Mouse (Mus musculus): Measurements from ENCODE around the gene Paqr9. TPM values are rescaled to one million over a fixed set of nuclear protein-coding genes. Genes with fewer than 3 reads are reported as not detected.

Paqr9 gene
- polyA plus RNA-seq, 1 experiment from 2014 or later = 1.9 TPM

DNA sequence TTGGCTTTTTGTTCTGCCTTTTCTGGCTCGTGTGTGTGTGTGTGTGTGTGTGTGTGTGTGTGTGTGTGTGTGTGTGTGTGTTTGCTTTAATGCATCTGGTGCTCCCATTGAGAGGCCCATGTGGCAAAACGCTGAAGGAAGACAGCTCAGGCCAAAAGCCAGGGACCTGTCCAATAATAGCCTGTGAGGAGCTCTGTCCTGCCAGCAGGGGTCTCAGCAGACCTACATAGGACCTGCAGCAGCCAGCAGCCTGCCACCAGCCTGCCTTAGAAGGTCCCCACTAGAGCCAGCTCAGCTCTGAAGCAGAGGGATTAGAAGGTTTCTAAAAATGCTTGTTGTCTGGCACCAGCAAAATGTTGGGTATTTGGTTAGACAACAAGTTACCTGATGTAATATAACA is 33.5 kb upstream of the Paqr9 start:
- H3K4me3 ChIP-seq (replicated peaks) = no peak overlapping the region
- H3K9ac ChIP-seq (replicated peaks) = no peak overlapping the region
- no peaks in the 10 kb centered on the region for H3K27me3 ChIP-seq
- H3K4me2 ChIP-seq (replicated peaks) = no peak overlapping the region
- no peak overlapping the region for H3K27ac ChIP-seq
- WGBS = 17% methylated on average over 2 of the region's 2 CpGs
- H3K4me1 ChIP-seq (replicated peaks) = no peaks in the 10 kb centered on the region
- no peaks in the 10 kb centered on the region for H3K36me3 ChIP-seq
- no peaks in the 10 kb centered on the region for H3K9me3 ChIP-seq
- ATAC-seq = peak; percentile 73

DNA sequence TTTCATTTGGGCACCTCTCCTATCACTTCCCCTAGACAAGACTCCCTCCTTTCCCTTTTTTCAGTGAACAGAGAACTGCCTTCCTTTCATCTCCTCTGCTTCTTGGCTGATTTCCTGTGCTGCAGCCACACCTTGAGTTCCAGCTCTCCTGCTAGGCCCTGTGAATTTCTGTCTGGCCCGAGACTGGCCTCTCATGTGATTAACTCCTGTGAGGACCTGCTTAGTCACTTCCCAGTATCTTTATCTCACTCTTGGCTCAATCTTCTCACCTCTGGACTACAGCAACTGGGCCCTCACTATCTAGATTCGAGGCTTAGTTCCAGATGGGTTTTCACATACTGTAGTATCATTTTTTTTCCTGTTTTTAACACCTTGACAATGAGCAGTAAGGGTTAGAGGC is 31.8 kb upstream of the Paqr9 start:
- 59% methylated on average over 2 of the region's 2 CpGs for WGBS

DNA sequence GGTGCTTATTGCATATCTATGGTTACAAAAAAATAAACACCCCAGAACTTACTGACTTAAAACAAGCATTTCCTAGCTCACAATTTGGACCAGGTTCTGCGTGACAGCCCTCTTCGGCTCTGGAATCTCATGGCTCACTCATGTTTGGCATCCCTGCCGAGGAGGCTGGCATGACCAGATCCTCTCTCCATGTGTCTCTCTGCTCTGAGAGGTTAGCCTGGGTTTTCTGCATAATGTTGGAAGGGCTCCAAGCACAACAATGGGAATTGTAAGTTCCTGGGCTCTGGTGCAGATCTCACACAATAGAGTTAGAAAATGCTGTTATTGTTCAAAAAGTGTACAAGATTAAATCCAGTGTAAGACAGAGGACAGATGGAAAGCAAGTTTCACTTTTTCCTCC is 28.3 kb upstream of the Paqr9 start:
- H3K4me2 ChIP-seq (replicated peaks) = no peak overlapping the region
- H3K9ac ChIP-seq (replicated peaks) = no peak overlapping the region
- no peak overlapping the region for H3K27ac ChIP-seq
- H3K9me3 ChIP-seq = no peaks in the 10 kb centered on the region
- no peak for ATAC-seq
- WGBS = 48% methylated on average over 3 of the region's 3 CpGs
- no peaks in the 10 kb centered on the region for H3K36me3 ChIP-seq
- H3K4me1 ChIP-seq (replicated peaks) = no peaks in the 10 kb centered on the region
- no peaks in the 10 kb centered on the region for H3K27me3 ChIP-seq
- no peak overlapping the region for H3K4me3 ChIP-seq (replicated peaks)

More for the DNA sequence above, 31.8 kb upstream of the Paqr9 start:
- H3K9ac ChIP-seq (replicated peaks) = no peak overlapping the region
- no peak overlapping the region for H3K4me2 ChIP-seq (replicated peaks)
- H3K4me3 ChIP-seq (replicated peaks) = no peak overlapping the region
- H3K36me3 ChIP-seq = no peaks in the 10 kb centered on the region
- no peak for ATAC-seq
- H3K27ac ChIP-seq = no peak overlapping the region
- no peaks in the 10 kb centered on the region for H3K27me3 ChIP-seq
- H3K4me1 ChIP-seq (replicated peaks) = no peaks in the 10 kb centered on the region
- no peaks in the 10 kb centered on the region for H3K9me3 ChIP-seq

DNA sequence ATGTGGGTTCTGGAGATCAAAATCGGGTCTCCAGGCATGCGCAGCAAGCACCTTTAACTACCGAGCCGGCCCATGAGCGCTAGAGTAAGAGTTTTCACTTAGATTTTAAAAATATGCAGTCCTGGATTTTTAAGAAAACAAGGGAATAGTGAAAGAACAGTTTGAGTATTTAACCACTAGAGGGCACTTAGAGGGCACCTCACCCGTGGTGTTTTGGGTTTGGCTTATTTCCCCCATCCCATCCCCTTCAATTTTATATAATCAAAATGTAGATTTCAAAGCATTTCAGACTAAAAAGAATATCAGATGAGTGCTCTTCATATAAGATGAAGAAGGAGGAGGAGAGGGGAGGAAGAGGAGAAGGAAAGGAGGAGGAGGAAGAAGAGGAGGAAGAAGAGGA is 25.6 kb upstream of the Paqr9 start:
- H3K9ac ChIP-seq (replicated peaks) = no peak overlapping the region
- no peaks in the 10 kb centered on the region for H3K27me3 ChIP-seq
- H3K9me3 ChIP-seq = no peaks in the 10 kb centered on the region
- WGBS = 48% methylated on average over 6 of the region's 6 CpGs
- H3K4me2 ChIP-seq (replicated peaks) = no peak overlapping the region
- no peak overlapping the region for H3K27ac ChIP-seq
- H3K36me3 ChIP-seq = no peaks in the 10 kb centered on the region
- no peak overlapping the region for H3K4me3 ChIP-seq (replicated peaks)
- no peaks in the 10 kb centered on the region for H3K4me1 ChIP-seq (replicated peaks)
- no peak for ATAC-seq

DNA sequence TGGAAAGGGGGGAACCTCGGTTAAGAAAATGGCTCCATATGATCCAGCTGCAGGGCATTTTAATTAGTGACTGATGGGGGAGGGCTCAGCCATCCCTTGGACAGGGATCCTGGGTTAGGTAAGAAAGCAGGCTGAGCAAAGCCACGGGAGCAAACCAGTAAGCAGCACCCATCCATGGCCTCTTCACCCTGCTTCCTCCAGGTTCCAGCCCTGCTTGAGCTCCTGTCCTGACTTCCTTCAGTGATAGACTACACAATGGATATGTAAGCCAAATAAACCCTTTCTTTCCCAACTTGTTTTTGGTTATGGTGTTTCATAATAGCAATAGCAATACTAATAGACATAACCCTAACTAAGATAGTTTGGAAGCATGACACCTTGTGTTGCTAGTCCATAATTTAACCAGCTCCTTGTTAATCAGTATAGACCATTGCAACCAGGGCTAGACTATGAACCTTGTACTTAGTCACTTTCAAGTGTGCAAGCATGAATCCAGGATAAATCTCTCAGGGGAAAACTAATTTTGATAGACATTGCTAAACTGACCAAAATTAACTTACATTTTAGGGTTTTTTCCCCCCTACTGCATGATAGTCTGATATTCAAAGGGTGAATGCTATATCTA is 20.2 kb upstream of the Paqr9 start:
- H3K27ac ChIP-seq = no peak overlapping the region
- H3K36me3 ChIP-seq = no peaks in the 10 kb centered on the region
- H3K4me3 ChIP-seq (replicated peaks) = no peak overlapping the region
- ATAC-seq = no peak
- no peak overlapping the region for H3K4me2 ChIP-seq (replicated peaks)
- no peaks in the 10 kb centered on the region for H3K9me3 ChIP-seq
- no peaks in the 10 kb centered on the region for H3K27me3 ChIP-seq
- WGBS = 65% methylated on average over 2 of the region's 2 CpGs
- no peak overlapping the region for H3K9ac ChIP-seq (replicated peaks)
- H3K4me1 ChIP-seq (replicated peaks) = no peaks in the 10 kb centered on the region

DNA sequence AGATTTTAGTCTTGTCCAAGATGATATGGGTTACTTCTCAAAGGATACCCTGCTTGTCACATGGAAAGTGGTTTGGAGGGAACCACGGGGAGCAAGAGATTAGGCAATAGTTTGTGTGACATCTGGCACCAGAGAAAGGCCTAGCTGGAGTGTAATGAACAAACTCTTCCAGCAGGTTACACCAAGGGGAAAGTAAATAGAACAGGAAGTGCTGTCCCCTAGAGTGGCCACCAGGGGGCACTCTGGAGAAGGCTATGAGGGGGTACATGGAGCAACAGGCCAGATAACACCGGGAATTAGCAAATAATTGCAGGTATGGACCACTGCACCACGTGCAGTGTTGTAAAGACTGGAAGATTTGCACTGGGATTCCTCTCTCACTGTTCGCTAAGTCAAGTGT is 19.0 kb upstream of the Paqr9 start:
- no peak for ATAC-seq
- WGBS = 66% methylated on average over 4 of the region's 4 CpGs
- H3K27me3 ChIP-seq = no peaks in the 10 kb centered on the region

DNA sequence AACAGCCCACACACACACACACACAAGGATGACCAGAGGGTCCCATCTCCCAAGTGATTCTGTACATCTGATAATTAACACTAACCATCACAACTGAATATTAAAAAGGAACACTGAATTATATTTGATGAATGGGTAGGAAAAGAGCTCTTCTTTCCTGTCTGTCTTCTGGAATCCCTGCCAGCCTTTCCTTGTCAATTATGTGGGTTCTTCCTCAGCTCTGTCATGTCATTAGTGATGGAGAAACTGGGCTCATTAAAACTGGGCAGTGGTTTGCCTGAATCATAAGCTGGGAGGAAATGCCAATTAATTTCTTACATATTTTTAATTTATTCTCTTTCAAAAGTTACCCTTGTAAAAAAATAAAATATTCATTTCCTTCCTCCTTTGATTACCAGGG is 18.2 kb upstream of the Paqr9 start:
- Histone ChIP-seq H3K27me3 (no peaks in the 10 kb centered on the region), H3K36me3 (no peaks in the 10 kb centered on the region), H3K9me3 (no peaks in the 10 kb centered on the region), H3K4me3 (replicated peaks) (no peak overlapping the region), H3K4me2 (replicated peaks) (no peak overlapping the region), H3K4me1 (replicated peaks) (no peaks in the 10 kb centered on the region), H3K9ac (replicated peaks) (no peak overlapping the region), H3K27ac (no peak overlapping the region)
- ATAC-seq = no peak

More for the DNA sequence above, 19.0 kb upstream of the Paqr9 start:
- Histone ChIP-seq H3K4me2 (replicated peaks) (no peak overlapping the region), H3K36me3 (no peaks in the 10 kb centered on the region), H3K9ac (replicated peaks) (no peak overlapping the region), H3K27ac (no peak overlapping the region), H3K4me1 (replicated peaks) (no peaks in the 10 kb centered on the region), H3K9me3 (no peaks in the 10 kb centered on the region), H3K4me3 (replicated peaks) (no peak overlapping the region)

DNA sequence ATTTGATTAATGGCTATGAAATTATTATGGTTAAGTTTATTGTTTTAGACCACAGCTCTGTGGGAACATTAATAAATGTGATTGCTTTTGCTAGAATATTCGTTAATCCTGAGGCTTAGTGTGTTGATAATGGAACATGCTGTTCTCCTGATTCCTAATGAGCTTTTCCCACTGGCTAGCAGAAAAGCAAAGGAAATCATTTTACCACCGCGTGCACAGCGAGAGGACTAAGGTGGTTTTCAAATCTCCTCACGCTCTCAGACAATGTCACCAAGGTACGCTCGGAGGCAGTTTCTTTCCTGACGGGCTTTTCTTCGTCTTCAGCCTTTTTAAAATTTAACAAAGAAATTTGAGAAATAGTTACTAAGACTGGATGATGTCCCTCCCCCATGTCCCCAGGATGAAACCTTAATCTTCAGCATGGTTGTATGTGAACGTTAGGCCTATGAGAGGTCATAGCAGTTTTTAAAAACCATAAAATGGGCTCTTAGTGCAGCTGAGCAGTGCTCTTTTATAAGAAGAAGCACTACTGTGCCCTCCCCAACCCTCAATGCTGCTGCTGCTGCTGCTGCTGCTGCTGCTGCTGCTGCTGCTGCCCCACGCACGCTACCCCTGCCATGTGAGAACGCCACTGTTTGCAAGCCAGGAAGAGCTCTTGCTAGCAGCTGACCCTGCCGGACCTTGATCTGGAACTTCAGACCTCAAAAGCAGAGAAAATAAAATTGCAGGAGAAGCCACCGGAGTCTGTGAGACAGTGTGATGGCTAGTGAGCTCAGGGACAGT is 17.6 kb upstream of the Paqr9 start:
- WGBS = 64% methylated on average over 15 of the region's 15 CpGs
- Histone ChIP-seq H3K36me3 (no peaks in the 10 kb centered on the region), H3K27ac (peak overlapping the region; percentile 52), H3K9me3 (no peaks in the 10 kb centered on the region), H3K4me1 (replicated peaks) (no peaks in the 10 kb centered on the region), H3K4me3 (replicated peaks) (no peak overlapping the region), H3K9ac (replicated peaks) (no peak overlapping the region; the same call in 1 of the 2 replicates), H3K4me2 (replicated peaks) (no peak overlapping the region), H3K27me3 (no peaks in the 10 kb centered on the region)
- 0 out of 2 replicates have a peak, but pooled peaks have one; percentile 51 for ATAC-seq

DNA sequence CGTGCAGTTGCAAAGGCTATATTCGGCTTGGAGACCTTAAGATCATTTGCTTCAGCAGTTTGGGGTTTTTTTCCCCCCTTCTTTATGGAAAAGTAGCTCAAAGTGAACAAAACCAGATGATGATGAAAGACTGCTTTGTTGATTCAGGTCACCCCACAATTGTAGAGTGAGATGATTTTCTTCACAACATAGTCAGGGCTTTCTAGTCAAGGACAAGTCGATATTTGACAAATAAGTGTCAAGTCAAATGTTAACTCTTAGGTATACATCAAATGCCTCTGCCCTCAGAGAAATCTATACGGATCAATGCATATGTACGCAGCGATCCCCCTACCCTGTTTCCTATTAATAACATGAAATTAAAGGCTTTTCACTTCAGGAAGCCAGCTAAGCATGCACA is 17.0 kb upstream of the Paqr9 start:
- Histone ChIP-seq H3K9me3 (no peaks in the 10 kb centered on the region), H3K27me3 (no peaks in the 10 kb centered on the region), H3K36me3 (no peaks in the 10 kb centered on the region), H3K4me2 (replicated peaks) (no peak overlapping the region), H3K9ac (replicated peaks) (no peak overlapping the region), H3K4me3 (replicated peaks) (no peak overlapping the region), H3K4me1 (replicated peaks) (no peaks in the 10 kb centered on the region), H3K27ac (peak overlapping the region; percentile 52; the same call in 1 of the 2 replicates)
- ATAC-seq = no peak
- 80% methylated on average over 6 of the region's 6 CpGs for WGBS

DNA sequence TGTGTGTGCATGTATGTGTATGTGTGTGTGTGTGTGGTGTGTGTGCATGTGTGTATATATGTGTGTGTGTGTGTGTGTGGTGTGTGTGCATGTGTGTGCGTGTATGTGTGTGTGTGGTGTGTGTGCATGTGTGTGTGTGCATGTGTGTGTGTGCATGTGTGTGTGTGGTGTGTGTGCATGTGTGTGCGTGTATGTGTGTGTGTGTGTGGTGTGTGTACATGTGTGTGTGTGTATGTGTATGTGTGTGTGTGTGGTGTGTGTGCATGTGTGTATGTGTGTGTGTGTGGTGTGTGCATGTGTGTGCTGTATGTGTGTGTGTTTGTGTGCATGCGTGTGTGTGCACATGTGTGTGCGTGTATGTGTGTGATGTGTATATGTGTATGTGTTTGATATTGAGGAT is 14.9 kb upstream of the Paqr9 start:
- H3K36me3 ChIP-seq = no peaks in the 10 kb centered on the region
- 99% methylated on average over 4 of the region's 4 CpGs for WGBS
- no peaks in the 10 kb centered on the region for H3K4me1 ChIP-seq (replicated peaks)
- H3K27me3 ChIP-seq = no peaks in the 10 kb centered on the region
- H3K9me3 ChIP-seq = no peaks in the 10 kb centered on the region
- no peak overlapping the region for H3K4me2 ChIP-seq (replicated peaks)
- H3K27ac ChIP-seq = no peak overlapping the region
- H3K9ac ChIP-seq (replicated peaks) = no peak overlapping the region
- ATAC-seq = no peak
- H3K4me3 ChIP-seq (replicated peaks) = no peak overlapping the region

DNA sequence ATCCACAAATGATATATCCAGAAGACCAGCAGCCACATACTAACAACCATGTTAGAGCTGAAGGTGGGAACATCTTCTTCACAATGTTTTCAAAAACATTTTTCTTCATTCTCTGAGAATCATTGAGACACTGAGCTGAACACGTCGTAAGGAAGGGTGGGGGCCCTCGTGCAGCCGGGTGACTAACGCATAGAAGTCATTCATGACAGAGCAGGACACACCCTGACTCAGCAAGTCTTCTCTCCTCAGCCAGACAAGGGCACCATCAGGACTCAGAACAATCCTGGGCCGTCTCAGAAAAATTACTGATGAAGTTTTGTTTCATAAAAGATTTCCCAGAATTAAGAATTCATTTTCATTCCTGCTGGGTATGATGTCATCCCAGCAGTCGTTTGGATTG is 12.8 kb upstream of the Paqr9 start:
- H3K9ac ChIP-seq (replicated peaks) = no peak overlapping the region
- no peak overlapping the region for H3K4me2 ChIP-seq (replicated peaks)
- no peaks in the 10 kb centered on the region for H3K36me3 ChIP-seq
- no peak overlapping the region for H3K27ac ChIP-seq
- H3K4me1 ChIP-seq (replicated peaks) = no peaks in the 10 kb centered on the region
- no peaks in the 10 kb centered on the region for H3K27me3 ChIP-seq
- no peak overlapping the region for H3K4me3 ChIP-seq (replicated peaks)
- H3K9me3 ChIP-seq = no peaks in the 10 kb centered on the region
- 65% methylated on average over 7 of the region's 7 CpGs for WGBS
- ATAC-seq = no peak

DNA sequence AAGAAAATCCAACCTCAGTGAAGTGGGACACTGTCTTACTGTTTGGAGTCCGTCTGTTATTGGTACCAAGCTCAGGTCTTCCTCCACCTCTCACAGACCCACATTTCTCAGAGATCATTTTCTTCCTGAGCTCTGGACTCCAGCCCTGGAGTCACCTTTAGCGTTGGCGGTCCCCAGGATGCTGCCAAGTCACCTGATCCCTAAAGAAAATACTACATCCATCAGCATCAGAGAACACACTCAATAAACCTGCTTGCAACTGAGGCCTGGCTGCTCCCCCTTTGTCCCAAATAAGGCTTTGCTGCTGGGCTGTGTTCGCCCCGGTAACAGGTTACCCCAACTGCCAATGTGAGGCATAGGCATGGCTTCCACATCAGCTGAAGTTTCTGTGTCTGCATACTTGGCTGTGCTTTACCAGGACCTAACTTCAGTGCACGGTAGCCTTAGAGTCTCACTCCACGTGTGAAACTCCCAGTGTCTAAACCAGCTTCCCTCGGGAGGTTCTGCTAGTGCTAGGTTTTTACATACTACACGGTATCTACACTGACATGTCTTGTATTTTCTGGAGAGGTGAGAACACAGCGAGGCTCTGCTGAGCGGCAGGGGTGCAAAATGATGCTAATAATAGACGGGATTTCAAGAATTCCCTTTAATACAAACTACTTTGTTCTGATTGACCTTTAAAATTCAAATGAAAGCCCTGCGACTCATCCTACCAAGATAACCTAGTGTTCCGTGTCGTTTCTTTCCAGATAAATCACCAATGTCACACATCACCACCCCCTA is 9.6 kb upstream of the Paqr9 start:
- H3K4me2 ChIP-seq (replicated peaks) = no peak overlapping the region
- no peak for ATAC-seq
- WGBS = 60% methylated on average over 15 of the region's 15 CpGs
- no peaks in the 10 kb centered on the region for H3K9me3 ChIP-seq
- no peak overlapping the region for H3K27ac ChIP-seq
- no peaks in the 10 kb centered on the region for H3K27me3 ChIP-seq
- H3K36me3 ChIP-seq = no peaks in the 10 kb centered on the region
- H3K9ac ChIP-seq (replicated peaks) = no peak overlapping the region
- no peak overlapping the region for H3K4me3 ChIP-seq (replicated peaks)
- no peaks in the 10 kb centered on the region for H3K4me1 ChIP-seq (replicated peaks)
